ENCODE assay signal across 8 mouse cellular contexts in the genomic region with DNA sequence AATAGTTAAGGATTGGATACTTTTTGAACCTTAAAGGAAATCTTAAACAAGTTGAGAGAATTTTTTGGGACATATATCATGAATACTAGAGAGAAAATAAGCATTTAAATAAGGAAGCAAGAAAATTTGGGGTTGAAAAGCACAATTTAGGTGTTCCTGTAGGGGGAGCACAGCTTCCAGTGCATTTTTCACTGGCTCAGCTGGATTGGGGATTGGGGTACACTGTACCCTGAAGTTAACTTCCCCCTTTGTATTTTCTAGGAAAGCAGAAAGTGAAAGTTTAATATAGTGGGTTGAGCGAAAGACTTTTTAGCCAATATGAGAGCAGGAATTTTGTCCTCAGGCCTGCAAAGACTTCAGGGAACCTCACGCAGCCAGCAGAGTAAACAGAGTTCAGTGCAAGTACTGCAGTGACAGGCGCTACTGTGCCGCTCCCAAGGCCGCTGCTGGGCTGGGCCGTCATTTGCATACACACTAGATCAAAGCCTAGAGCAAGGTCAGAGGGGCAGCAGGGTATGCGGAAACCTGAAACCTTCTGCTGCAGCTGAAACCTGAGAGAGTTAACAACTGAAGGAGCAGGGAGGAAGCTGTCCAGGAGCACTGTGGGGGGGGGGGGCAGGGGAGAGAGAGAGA.
DNase-seq lines count a peak whose midpoint lies in the region; ATAC-seq lines count a peak whose summit lies in the region.

No protein-coding gene starts in this region.

- H3K36me3 ChIP-seq in forebrain, embryonic 12.5 days (replicated peaks), result no peaks in the 10 kb centered on the region
- H3K36me3 ChIP-seq in liver, embryonic 15.5 days (replicated peaks), result no peaks in the 10 kb centered on the region

- DNase-seq in thymus, postnatal 4 days, result peak; percentile 4
- no peak for DNase-seq in thymus, postnatal 25 days
- DNase-seq in hindlimb bud, embryonic 11.5 days (ENCODE audit: extremely low spot score, low read depth, low spot score), result peak; percentile 47
- peak; percentile 31 for DNase-seq in retina, postnatal 1 day
- no peak for DNase-seq in urinary bladder, adult 18-20 months (ENCODE audit: low spot score in 2 of 2)
- DNase-seq in left cerebral cortex, adult 18-20 months (ENCODE audit: low spot score in 2 of 2), result no peak

- no peak overlapping the region for H3K9ac ChIP-seq in forebrain, embryonic 12.5 days
- H3K9ac ChIP-seq in liver, embryonic 15.5 days, result no peak overlapping the region

- peak; percentile 74; the same call in 1 of the 2 replicates for ATAC-seq in forebrain, embryonic 12.5 days (ENCODE audit: low FRiP score)
- no peak for ATAC-seq in liver, embryonic 15.5 days (ENCODE audit: insufficient read depth)

- H3K9me3 ChIP-seq in forebrain, embryonic 12.5 days, result no peaks in the 10 kb centered on the region
- H3K9me3 ChIP-seq in liver, embryonic 15.5 days (replicated peaks), result no peaks in the 10 kb centered on the region

- H3K27me3 ChIP-seq in forebrain, embryonic 12.5 days, result no peaks in the 10 kb centered on the region
- no peaks in the 10 kb centered on the region for H3K27me3 ChIP-seq in liver, embryonic 15.5 days

- H3K4me2 ChIP-seq in forebrain, embryonic 12.5 days, result peak overlapping the region; percentile 22
- peak overlapping the region; percentile 10; the same call in 1 of the 2 replicates for H3K4me2 ChIP-seq in liver, embryonic 15.5 days

- H3K4me3 ChIP-seq in forebrain, embryonic 12.5 days (replicated peaks), result no peak overlapping the region; the same call in 1 of the 2 replicates
- H3K4me3 ChIP-seq in liver, embryonic 15.5 days (replicated peaks), result no peak overlapping the region

- no peak overlapping the region for H3K27ac ChIP-seq in forebrain, embryonic 12.5 days
- H3K27ac ChIP-seq in liver, embryonic 15.5 days (replicated peaks), result no peak overlapping the region

- 11% methylated on average over 7 of the region's 7 CpGs for WGBS in forebrain, embryonic 12.5 days
- 6% methylated on average over 7 of the region's 7 CpGs for WGBS in liver, embryonic 15.5 days (ENCODE audit: insufficient replicate concordance)

- H3K4me1 ChIP-seq in forebrain, embryonic 12.5 days, result no peaks in the 10 kb centered on the region
- no peaks in the 10 kb centered on the region for H3K4me1 ChIP-seq in liver, embryonic 15.5 days (replicated peaks)

Comparison
In these comparisons a context has a peak if more than half of its experiments do, and no peak if none do; other contexts are left out.
1. DNase-seq: peak in thymus, postnatal 4 days (single experiment), hindlimb bud, embryonic 11.5 days (single experiment) and retina, postnatal 1 day (single experiment); none in thymus, postnatal 25 days (single experiment), urinary bladder, adult 18-20 months (0 of 2) and left cerebral cortex, adult 18-20 months (0 of 2).